Mouse (Mus musculus) left cerebral cortex, postnatal 10 days (tissue): ENCODE results near the gene Trim56. TPM values are rescaled to one million over a fixed set of nuclear protein-coding genes. Genes with fewer than 3 reads are reported as not detected.

Source experiments
- total RNA-seq, 2 experiments: library from RNA; stranded (reverse); gene quantifications; 2 replicates each; pipeline ENCODE4 v1.2.3; 2021

The Trim56 gene
- total RNA-seq, 2 experiments from 2014 or later: 3.0 to 3.9 TPM

Other genes starting within 250 kb of the Trim56 start
- gene Col26a1, start 233.0 kb downstream of the Trim56 start, total RNA-seq: 10 to 100 TPM; 24.8 to 25.3 TPM
- gene Ift22, start 208.1 kb downstream of the Trim56 start, total RNA-seq: 10 to 100 TPM; 88.2 to 88.9 TPM
- 100 to 1,000 TPM; 226 to 227 TPM for gene Fis1, start 162.9 kb downstream of the Trim56 start, total RNA-seq
- not detected for gene Cldn15, start 149.6 kb downstream of the Trim56 start, total RNA-seq
- 10 to 100 TPM; 32.5 to 39.6 TPM for gene Plod3, start 129.2 kb downstream of the Trim56 start, total RNA-seq
- gene Znhit1, start 128.2 kb downstream of the Trim56 start, total RNA-seq: 10 to 100 TPM; 77.5 to 84.5 TPM
- 100 to 1,000 TPM; 200 to 207 TPM for gene Vgf, start 89.8 kb downstream of the Trim56 start, total RNA-seq
- gene Ap1s1, start 70.1 kb downstream of the Trim56 start, total RNA-seq: 100 to 1,000 TPM; 228 to 230 TPM
- under 1 TPM; 0.71 to 0.97 TPM for gene Serpine1, start 43.9 kb downstream of the Trim56 start, total RNA-seq
- not detected for gene Muc3, start 33.1 kb upstream of the Trim56 start, total RNA-seq
- 1 to 10 TPM; 2.7 to 3.8 TPM for gene Muc3a, start 96.2 kb upstream of the Trim56 start, total RNA-seq
- gene Ache, start 171.3 kb upstream of the Trim56 start, total RNA-seq: 100 to 1,000 TPM in 1 of 2 experiments, 10 to 100 TPM in 1; 99.1 to 105 TPM
- 10 to 100 TPM; 20.4 to 20.8 TPM for gene Ufsp1, start 178.4 kb upstream of the Trim56 start, total RNA-seq
- gene Srrt, start 191.5 kb upstream of the Trim56 start, total RNA-seq: 100 to 1,000 TPM; 164 to 170 TPM
- gene Trip6, start 198.2 kb upstream of the Trim56 start, total RNA-seq: 1 to 10 TPM; 4.1 to 4.9 TPM
- gene Slc12a9, start 217.4 kb upstream of the Trim56 start, total RNA-seq: 10 to 100 TPM; 28.6 to 28.9 TPM
- 1 to 10 TPM; 5.4 to 7.5 TPM for gene Ephb4, start 233.9 kb upstream of the Trim56 start, total RNA-seq